Mouse (Mus musculus): Measurements from ENCODE around the gene Idua.

- TF ChIP-seq TAL1 (IDR thresholded peaks at IDR 0.05; ENCODE audit: low read length): no peak
- no peak for TF ChIP-seq GATA1 (IDR thresholded peaks at IDR 0.05; ENCODE audit: low read length)
These were observed 32.1 kb downstream of the Idua start, which contains the start of gene Fgfrl1 for GRCm38 (mm10) chr5:108692271-108692670.
